Mouse (Mus musculus): ENCODE measurements around the gene Tmem108. TPM values are rescaled to one million over a fixed set of nuclear protein-coding genes. Genes with fewer than 3 reads are reported as not detected.

Tmem108 gene
- total RNA-seq, 2 experiments from 2014 or later = 3.8 to 6.1 TPM

DNA sequence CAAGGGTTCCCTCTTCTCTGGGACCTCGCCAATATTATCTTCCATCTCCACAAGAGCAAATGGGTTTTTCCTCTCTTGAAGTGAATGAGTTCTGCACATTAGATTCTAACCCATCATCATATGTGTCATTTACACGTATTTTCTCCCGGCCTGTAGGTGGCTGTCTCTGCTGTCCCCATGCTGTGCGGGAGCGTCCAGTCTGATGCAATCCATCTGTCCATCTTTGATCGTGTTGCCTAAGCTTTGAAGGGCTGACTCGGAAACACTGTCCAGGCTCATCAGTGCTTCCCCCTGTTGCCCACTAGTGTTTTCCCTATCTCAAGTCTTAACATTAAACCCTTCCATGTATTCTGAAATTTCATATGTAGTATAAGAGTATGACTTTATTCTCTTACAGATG is 36.1 kb downstream of the Tmem108 start:
- intact Hi-C loops (cut with DNase I) = no loop called here
- no peak for DNase-seq (ENCODE audit: low spot score)

DNA sequence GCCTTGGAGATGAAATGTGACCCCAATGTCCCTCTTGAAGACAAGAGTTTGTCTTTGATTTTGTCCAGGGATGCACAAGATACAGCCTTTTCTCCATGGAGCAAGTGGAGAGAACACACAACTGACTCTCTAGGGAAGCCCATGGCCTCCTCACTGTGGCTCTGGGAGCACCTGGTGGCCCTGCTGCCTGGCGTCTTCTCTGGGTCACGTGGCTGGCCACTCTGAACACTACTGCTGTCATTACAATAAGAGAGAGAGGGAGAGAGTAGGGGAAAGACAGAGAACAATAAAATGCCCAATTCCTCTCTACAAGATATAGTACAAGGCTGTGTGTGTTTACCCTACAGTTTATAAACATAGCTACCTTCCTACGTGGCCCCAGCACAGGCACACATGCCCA is 40.2 kb downstream of the Tmem108 start:
- intact Hi-C loops (cut with DNase I) = no loop called here
- DNase-seq (ENCODE audit: low spot score) = no peak

- DNase-seq (ENCODE audit: low spot score) = peak; percentile 12
- intact Hi-C loops (cut with DNase I) = no loop called here
These were observed 40.6 kb downstream of the Tmem108 start for GRCm38 (mm10) chr9:103721081-103721480.

DNA sequence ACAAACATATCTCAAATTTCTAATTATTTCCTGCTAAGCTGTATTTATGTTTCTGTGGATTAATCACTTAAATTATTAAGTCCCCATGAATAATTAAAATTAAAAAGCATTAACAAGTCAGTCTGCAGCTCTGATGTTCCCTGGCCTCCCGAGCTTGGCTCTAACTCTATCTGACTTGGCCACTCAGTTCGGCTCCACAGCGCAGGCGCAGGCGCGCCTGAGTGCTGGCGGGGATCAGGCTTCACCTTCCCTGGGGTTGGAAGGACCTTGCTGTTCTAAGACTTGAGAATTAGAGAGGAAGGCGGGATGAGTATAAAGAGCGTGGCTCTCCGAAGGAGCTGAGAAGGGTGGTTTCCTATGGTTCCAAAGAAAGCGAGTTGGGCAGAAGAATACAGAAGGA is 41.6 kb downstream of the Tmem108 start:
- DNase-seq (ENCODE audit: low spot score) = no peak
- intact Hi-C loops (cut with DNase I) = no loop called here

- intact Hi-C loops (cut with DNase I) = no loop called here
- DNase-seq (ENCODE audit: low spot score) = no peak
These were observed 45.6 kb downstream of the Tmem108 start for GRCm38 (mm10) chr9:103716002-103716401.

DNA sequence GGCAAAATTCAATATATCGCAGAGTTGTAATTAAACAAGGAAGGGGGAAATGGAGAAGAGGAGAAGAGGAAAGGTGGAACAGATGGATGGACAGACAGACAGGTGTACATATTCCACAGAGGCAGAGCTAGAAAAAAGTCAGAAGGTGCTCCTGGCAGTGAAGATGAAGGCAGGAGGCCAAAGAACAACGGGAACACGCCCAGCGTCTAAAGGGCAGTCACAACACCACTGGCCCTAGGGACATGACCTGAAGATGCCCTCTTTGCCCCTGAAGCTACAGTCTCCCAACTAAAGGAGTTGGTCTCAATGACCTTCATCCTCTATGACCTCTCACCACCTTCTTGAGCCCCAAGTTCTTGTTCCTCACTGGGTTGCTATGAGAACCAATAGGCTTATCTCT is 46.3 kb downstream of the Tmem108 start:
- DNase-seq (ENCODE audit: low spot score) = no peak
- intact Hi-C loops (cut with DNase I) = no loop called here

DNA sequence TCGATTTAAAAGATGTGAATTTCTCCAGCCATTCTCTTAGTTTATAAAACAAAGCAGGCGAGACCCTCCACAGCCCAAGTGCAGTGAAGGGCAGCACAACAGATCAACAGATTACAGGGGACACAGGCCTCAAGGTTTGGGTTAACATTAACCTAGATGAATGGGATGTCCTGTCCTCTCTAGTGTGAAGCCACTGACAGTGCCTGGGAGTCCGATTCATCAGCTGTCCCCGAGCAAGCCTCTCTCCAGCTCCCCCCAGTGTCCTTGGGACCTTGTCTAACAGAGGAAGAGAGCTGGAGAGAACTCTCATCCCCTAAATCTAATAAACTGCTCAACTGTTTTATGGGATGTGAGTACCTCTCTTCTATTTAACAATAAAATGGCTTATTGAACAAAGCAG is 48.4 kb downstream of the Tmem108 start:
- no peak for DNase-seq (ENCODE audit: low spot score)
- intact Hi-C loops (cut with DNase I) = no loop called here

DNA sequence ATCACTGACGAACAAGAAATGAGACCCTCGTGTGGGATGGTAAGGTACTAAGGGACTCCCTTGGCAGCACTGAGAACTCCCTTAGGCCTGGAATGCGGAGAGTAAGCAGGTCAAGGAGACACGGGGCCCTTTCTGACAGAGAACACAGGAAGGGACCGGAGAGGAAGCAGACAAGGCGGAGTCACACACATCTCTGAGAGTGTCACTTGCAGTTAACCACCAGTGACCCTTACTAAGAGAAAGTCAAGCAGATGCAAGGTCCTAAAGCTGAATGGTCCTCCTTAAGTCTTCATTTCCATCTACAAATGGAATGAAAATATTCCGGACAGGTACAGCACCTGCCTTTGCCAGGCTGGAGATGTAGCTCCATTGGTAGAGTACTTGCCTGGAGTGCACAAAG is 48.9 kb downstream of the Tmem108 start:
- intact Hi-C loops (cut with DNase I) = no loop called here
- DNase-seq (ENCODE audit: low spot score) = no peak

- DNase-seq (ENCODE audit: low spot score) = no peak
- intact Hi-C loops (cut with DNase I) = no loop called here
These were observed 51.9 kb downstream of the Tmem108 start for GRCm38 (mm10) chr9:103709694-103710093.

- intact Hi-C loops (cut with DNase I) = no loop called here
- DNase-seq (ENCODE audit: low spot score) = no peak
These were observed 53.0 kb downstream of the Tmem108 start for GRCm38 (mm10) chr9:103708514-103709173.

- intact Hi-C loops (cut with DNase I) = no loop called here
- no peak for DNase-seq (ENCODE audit: low spot score)
These were observed 53.8 kb downstream of the Tmem108 start for GRCm38 (mm10) chr9:103707857-103708256.

GRCm38 (mm10) chr9:103707000-103707790 is 54.4 kb downstream of the Tmem108 start:
- intact Hi-C loops (cut with DNase I) = no loop called here
- no peak for DNase-seq (ENCODE audit: low spot score)

DNA sequence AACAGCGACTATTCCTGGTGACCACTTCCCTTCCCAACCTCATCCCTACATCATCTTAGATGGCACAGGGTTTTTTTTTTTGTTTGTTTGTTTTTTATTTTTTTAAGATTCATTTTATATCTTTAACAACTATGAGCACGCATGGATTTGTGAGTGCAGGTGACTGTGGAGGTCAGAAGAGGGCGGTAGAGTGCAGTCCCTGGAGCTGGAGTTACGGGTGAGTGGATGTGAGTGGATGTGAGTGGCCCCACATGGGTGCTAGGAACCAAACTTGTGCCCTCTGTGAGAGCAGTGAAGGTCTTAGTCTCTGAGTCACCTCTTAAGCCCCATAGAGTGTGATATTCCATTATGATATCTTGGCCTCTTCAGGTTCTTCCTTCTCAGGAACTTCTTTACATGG is 55.9 kb downstream of the Tmem108 start:
- DNase-seq (ENCODE audit: low spot score) = no peak
- intact Hi-C loops (cut with DNase I) = no loop called here

DNA sequence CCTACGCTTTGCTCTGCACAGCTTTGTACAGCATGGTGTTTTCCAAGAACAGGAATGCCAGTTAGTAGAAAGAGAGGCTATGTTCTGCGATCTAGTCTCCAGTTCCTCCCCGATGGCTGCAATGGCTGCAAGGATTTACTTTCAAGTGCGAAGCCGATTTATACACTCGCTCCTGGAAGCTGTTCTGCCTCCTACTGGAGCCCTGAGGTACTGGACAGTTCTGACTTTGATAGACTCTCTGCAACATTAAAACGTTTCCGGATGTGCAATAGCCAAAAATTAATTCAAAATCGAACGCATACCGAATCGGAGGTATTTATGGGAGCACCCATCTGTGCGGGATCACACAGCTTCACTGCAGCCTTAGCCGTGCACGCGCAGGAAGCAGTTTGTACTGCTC is 58.6 kb downstream of the Tmem108 start:
- intact Hi-C loops (cut with DNase I) = no loop called here
- DNase-seq (ENCODE audit: low spot score) = no peak

DNA sequence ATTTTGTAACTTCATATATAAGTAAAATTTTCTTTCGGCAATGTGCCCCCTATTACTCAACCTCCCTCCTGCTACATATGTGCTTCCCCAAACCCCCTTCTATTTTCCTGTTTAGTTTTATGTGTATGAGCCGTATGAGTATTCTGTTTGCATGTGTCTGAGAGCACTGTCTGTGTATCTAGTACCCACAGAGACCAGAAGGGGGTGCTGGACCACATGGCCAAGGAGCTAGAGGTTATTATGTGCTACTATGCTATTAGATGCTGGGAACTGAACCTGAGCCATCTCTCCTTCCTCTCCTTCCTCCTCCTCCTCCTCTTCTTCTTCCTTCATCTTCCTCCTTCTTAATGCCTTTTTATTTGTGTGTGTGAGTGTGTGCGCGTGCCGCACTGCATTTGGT is 59.2 kb downstream of the Tmem108 start:
- no peak for DNase-seq (ENCODE audit: low spot score)
- intact Hi-C loops (cut with DNase I) = no loop called here

DNA sequence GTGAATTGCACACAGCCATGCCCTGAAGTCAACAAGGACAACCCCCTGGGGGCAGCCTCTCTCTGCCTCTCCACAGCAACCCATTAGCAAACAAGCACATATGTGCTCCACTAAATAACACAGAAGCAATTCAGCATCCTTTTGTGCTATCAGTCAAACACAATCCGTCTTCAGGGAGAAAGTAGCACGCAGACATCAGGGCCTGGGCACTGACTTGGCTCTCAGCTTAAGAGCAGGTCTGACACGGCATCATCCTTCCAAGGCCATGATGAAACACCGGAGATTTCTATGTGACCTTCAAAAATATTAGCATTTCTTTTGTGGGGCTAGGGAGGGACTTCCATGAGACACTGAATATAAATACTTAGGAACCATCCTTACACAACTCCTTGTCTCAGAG is 60.2 kb downstream of the Tmem108 start:
- DNase-seq (ENCODE audit: low spot score) = no peak
- intact Hi-C loops (cut with DNase I) = no loop called here

DNA sequence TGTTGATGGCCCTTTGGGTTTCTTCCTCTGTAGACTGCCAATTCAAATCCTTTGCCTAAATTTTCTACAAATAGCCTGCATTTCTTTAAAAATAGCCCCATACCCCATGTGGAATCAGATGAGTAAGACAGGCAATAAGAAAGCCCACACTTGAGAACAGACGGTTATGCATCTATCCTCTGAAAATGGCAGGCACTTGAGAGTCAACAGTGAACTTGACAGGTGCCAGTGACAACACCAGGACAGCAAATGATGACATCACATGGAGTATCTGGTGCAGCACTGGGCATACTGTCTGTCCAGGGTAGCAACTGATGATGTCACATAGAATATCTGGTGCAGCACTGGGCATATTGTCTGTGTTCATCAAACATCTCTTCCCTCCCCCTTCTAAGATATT is 61.4 kb downstream of the Tmem108 start:
- intact Hi-C loops (cut with DNase I) = no loop called here
- DNase-seq (ENCODE audit: low spot score) = no peak

DNA sequence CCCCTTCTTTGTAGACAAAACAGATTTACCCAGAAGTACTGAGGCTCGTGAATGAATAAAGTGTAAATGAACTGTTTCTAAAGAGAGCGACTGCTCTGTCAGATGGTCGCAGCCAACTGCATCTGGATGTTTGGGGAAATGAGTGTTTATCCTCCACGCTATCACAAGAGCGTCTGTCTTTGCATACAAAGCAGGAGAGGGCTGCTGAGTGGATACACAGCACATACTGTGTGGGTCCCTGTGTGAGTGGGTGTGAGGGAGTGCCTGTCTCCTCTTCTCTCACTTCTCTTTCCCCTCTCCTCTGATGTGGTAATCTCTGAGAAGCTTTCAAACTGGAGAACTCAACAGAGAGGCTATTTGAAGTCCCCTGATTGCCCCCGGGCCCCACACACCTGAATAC is 64.7 kb downstream of the Tmem108 start:
- intact Hi-C loops (cut with DNase I) = no loop called here
- DNase-seq (ENCODE audit: low spot score) = no peak

GRCm38 (mm10) chr9:103693826-103694225 is 67.8 kb downstream of the Tmem108 start:
- DNase-seq (ENCODE audit: low spot score) = no peak
- intact Hi-C loops (cut with DNase I) = no loop called here

DNA sequence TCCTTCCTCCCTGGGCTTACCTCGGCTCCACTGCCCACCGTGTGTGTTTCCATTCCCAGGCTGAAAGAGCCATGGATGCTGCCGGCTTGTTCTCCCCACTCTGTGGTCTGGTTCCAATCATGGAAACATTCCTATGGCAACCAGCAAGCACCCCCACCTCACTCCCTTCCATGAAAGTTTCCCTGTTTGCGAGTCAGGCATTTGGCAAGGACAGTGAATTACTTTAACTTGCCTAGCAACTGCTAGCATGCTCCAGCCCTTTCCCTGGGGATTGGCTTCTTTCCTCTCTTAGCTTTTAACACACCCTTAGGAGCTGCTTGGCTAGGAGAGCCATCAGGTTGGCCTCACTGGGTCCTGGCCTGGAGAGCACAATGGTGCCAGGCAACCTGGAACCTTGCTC is 68.9 kb downstream of the Tmem108 start:
- no peak for DNase-seq (ENCODE audit: low spot score)
- intact Hi-C loops (cut with DNase I) = no loop called here

DNA sequence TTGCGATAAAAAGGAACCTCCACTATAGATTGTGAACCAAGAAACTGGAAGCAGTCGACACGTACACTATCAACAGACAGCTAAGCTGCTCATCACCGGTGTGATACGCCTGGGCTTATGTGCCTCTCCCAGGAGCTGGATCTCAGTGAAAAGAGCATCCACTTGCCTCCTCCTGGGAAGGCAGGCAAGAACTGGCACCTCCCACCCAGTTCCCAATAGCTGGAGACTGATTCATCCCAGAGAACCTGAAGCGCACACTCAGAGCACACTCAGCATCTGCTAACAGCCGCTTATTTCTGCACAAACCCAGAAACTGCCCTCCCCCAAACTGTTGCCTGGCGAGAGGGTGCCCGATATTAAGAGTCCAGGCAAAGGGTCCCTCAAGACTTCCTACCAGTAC is 69.8 kb downstream of the Tmem108 start:
- intact Hi-C loops (cut with DNase I) = no loop called here

DNA sequence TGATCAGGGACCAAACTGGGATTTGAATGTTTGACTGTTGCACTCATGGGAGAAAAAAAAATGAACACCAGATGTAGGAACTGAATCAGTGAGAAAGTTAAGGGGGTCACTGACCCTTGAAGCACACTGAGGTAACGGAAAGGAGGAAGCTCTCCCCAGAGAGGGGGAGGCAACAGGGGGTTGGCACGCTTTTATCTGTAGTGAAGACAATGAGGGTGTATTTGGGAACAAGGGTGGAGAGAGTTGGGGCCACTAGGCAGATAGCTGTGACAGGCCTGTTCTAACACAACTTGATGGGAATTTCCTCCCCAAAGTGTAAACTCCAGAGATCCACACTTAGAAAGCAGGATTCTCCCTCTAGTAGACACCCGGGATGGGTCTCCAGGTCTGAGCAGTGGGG is 71.2 kb downstream of the Tmem108 start:
- intact Hi-C loops (cut with DNase I) = no loop called here
- peak; percentile 44 for DNase-seq (ENCODE audit: low spot score)

More for the DNA sequence above, 69.8 kb downstream of the Tmem108 start:
- no peak for DNase-seq (ENCODE audit: low spot score)
